ENCODE assay signal across 16 mouse cellular contexts in the genomic region with DNA sequence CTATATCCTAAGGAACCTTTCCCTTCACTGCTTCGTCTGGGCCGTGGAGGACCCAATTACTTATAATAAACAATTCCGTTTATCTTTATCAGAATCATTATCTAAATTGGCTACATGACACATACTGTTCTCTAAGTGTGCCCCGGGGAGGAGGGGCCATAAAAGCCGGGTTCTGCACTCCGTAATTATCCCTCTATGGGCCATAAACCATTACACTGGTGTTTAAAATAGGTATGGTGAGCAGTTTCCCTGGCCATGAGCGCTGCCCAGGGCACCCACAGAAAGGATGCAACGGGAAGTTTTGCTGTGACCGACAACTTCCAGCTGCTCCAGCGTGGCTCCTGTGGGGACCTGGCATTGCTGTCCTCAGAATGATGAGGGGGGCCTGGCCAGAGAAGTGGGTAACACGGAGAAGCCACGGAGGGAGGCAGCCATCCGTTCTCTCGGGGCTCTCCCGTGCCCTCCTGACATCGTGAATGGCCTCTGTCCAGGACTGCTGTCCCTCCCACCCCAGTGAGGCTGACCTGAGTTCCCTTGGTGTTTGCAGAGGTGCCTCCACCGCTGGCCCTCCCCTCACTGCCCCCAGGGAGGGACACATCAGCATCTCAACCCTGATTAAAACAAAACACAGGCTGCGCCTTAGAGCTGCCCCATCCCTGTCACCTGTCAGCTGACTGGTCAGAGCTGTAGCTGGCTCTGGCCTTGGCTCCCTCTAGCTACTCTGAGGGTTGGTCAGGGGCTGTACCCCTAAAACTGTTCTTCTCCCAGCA. TPM values are rescaled to one million over a fixed set of nuclear protein-coding genes. Genes with fewer than 3 reads are reported as not detected.
DNase-seq lines count a peak whose midpoint lies in the region; ATAC-seq lines count a peak whose summit lies in the region.
"Had no signal": no experiment of that assay in that cellular context is flagged by ENCODE, and none has a peak within 500 bp of the region (broad histone marks: within the 10 kb centered on the region; RNA-seq: fewer than 3 reads in every experiment).

No protein-coding gene starts in this region.

- 3% methylated on average over 18 of the region's 18 CpGs for WGBS in neural tube, embryonic 11.5 days
- WGBS in limb, embryonic 11.5 days: 4% methylated on average over 18 of the region's 18 CpGs

- H3K4me3 ChIP-seq in neural tube, embryonic 11.5 days (ENCODE audit: low read depth, low read length): no peak overlapping the region
- H3K4me3 ChIP-seq in limb, embryonic 11.5 days (ENCODE audit: low read depth, low read length): no peak overlapping the region
- H3K4me3 ChIP-seq: liver, embryonic 13.5 days; megakaryocyte, embryonic 14.5 days; myocyte had no signal

- no peaks in the 10 kb centered on the region for H3K9me3 ChIP-seq in neural tube, embryonic 11.5 days (ENCODE audit: control insufficient read depth, low read length)
- no peaks in the 10 kb centered on the region for H3K9me3 ChIP-seq in limb, embryonic 11.5 days (ENCODE audit: control insufficient read depth, low read length)
- H3K9me3 ChIP-seq: liver, embryonic 13.5 days had no signal

- no peak overlapping the region for H3K9ac ChIP-seq in neural tube, embryonic 11.5 days (ENCODE audit: low read length)
- no peak overlapping the region for H3K9ac ChIP-seq in limb, embryonic 11.5 days (ENCODE audit: low read length)
- H3K9ac ChIP-seq: liver, embryonic 13.5 days had no signal

- H3K4me1 ChIP-seq in neural tube, embryonic 11.5 days (ENCODE audit: control insufficient read depth, insufficient read depth, low read length): peaks cover 18% of the 10 kb centered on the region
- H3K4me1 ChIP-seq in limb, embryonic 11.5 days (ENCODE audit: control insufficient read depth, insufficient read depth, low read length): peaks cover 45% of the 10 kb centered on the region
- H3K4me1 ChIP-seq: liver, embryonic 13.5 days; megakaryocyte, embryonic 14.5 days had no signal

- ATAC-seq in neural tube, embryonic 11.5 days (ENCODE audit: insufficient read depth, low FRiP score, low TSS enrichment): peak; percentile 44; the same call in 1 of the 2 replicates
- ATAC-seq in limb, embryonic 11.5 days (ENCODE audit: insufficient number of reproducible peaks, low FRiP score, low TSS enrichment, low read depth): no peak
- ATAC-seq: lung, postnatal 0 days had no signal

- no peak overlapping the region for H3K27ac ChIP-seq in neural tube, embryonic 11.5 days (ENCODE audit: low read depth, low read length)
- H3K27ac ChIP-seq in limb, embryonic 11.5 days (replicated peaks; ENCODE audit: low read depth, low read length): no peak overlapping the region
- H3K27ac ChIP-seq: liver, embryonic 13.5 days had no signal

- H3K27me3 ChIP-seq in neural tube, embryonic 11.5 days (ENCODE audit: control insufficient read depth, insufficient read depth, low read length): peaks cover 25% of the 10 kb centered on the region
- H3K27me3 ChIP-seq in limb, embryonic 11.5 days (ENCODE audit: control insufficient read depth, insufficient read depth, low read length): peaks cover 5% of the 10 kb centered on the region; the same call in 1 of the 2 replicates

- DNase-seq in kidney, adult 11 months: peak; percentile 8
- DNase-seq in kidney, postnatal 10 days: no peak
- DNase-seq in neural tube, embryonic 11.5 days (ENCODE audit: low spot score): no peak
- no peak for DNase-seq in neural tube, embryonic 10.5 days (ENCODE audit: extremely low spot score, low spot score)
- DNase-seq in limb, embryonic 11.5 days (ENCODE audit: low spot score): no peak
- DNase-seq in spleen, postnatal 14 days (ENCODE audit: low spot score in 2 of 2): no peak
- no peak for DNase-seq in urinary bladder, postnatal 4 days (ENCODE audit: low spot score in 2 of 2)
- DNase-seq: cerebellum, adult 11-12 months; cerebellum, postnatal 36 days; liver, embryonic 13.5 days; thymus, adult 18-20 months had no signal

- no peaks in the 10 kb centered on the region for H3K36me3 ChIP-seq in neural tube, embryonic 11.5 days (ENCODE audit: control insufficient read depth, insufficient read depth, low read length)
- H3K36me3 ChIP-seq in limb, embryonic 11.5 days (ENCODE audit: control insufficient read depth, insufficient read depth, low read length): no peaks in the 10 kb centered on the region
- H3K36me3 ChIP-seq: liver, embryonic 13.5 days had no signal

- no peak overlapping the region for H3K4me2 ChIP-seq in neural tube, embryonic 11.5 days (ENCODE audit: low read depth)
- H3K4me2 ChIP-seq in limb, embryonic 11.5 days (ENCODE audit: low read depth, severe bottlenecking): peak overlapping the region; percentile 30; the same call in 1 of the 2 replicates
- H3K4me2 ChIP-seq: liver, embryonic 13.5 days had no signal

RNA-seq across cellular contexts. Expression of gene Lmx1b, which starts 34.6 kb away (rescaled TPM):
- polyA plus RNA-seq in neural tube, embryonic 11.5 days (2014; fragmentation: Nextera tagmentation; extraction: Ambion mirVana): 1.6 and 1.7 TPM in 2 replicates
- polyA plus RNA-seq in limb, embryonic 11.5 days (2014; fragmentation: Nextera tagmentation; extraction: Ambion mirVana): 10.2 and 10.6 TPM in 2 replicates
- polyA plus RNA-seq: gonadal fat pad, adult 2 months; heart, embryonic 16.5 days; liver, embryonic 13.5 days; lung, postnatal 0 days; myocyte had no signal
